Mouse (Mus musculus): ENCODE results near the gene Mcrip1. TPM values are rescaled to one million over a fixed set of nuclear protein-coding genes. Genes with fewer than 3 reads are reported as not detected.

Gene Mcrip1
- polyA plus RNA-seq, 1 experiment from 2014 or later = 39.1 TPM

DNA sequence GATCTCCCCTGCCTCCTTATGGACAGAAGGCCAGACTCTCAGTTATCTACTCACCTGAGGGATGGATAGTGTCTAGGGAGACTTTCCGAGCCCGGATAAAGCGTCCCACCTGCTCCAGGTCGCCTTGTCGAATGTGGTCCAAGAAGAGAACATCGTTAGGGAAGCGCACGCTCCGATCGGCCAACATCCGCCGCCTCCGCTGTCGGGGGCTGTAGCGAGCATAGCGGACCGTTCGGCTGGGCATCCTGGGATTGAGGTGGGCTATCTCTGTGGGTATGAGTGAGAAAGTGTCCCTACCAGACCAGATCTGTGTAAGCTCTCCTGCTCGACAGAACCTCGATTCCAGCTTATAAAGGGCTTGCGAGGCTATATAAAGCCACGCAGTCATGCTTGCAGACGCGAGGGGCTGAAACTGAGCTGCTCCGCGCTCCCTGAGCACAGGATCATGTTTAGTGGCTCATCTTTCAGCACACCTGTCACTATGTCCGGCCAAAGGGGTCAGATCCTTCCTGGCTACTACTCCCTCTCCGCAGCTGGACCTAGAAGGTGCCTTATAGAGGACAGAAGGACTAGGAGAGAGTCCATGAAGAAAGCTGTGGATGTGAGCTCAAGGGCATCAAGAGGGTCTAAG lies 1.4 kb upstream of the Mcrip1 start, which contains the start of gene Ppp1r27:
Gene Ppp1r27, minus strand, starts transcription at position 323 of the 631 bp plus-strand sequence.
- H3K9me3 ChIP-seq (replicated peaks; ENCODE audit: control insufficient read depth, low read length) = no peaks in the 10 kb centered on the region
- H3K27me3 ChIP-seq (ENCODE audit: control insufficient read depth, insufficient read depth, low read depth, low read length) = no peaks in the 10 kb centered on the region
- no peaks in the 10 kb centered on the region for H3K36me3 ChIP-seq (ENCODE audit: control insufficient read depth, insufficient read depth)
- WGBS (ENCODE audit: insufficient replicate concordance) = 89% methylated on average over 28 of the region's 28 CpGs
- H3K9ac ChIP-seq (ENCODE audit: low read depth, low read length) = peak within 1 kb of the TSS; percentile 93
- H3K4me2 ChIP-seq (ENCODE audit: low read depth, low read length) = peak within 1 kb of the TSS; percentile 93
- peaks cover 27% of the 10 kb centered on the region for H3K4me1 ChIP-seq (ENCODE audit: control insufficient read depth, low read depth, low read length)
- no peak within 1 kb of the TSS for H3K27ac ChIP-seq (ENCODE audit: low read length)
- peak within 1 kb of the TSS; percentile 78 for H3K4me3 ChIP-seq (ENCODE audit: low read depth, low read length)
- ATAC-seq (ENCODE audit: low read depth) = no peak

DNA sequence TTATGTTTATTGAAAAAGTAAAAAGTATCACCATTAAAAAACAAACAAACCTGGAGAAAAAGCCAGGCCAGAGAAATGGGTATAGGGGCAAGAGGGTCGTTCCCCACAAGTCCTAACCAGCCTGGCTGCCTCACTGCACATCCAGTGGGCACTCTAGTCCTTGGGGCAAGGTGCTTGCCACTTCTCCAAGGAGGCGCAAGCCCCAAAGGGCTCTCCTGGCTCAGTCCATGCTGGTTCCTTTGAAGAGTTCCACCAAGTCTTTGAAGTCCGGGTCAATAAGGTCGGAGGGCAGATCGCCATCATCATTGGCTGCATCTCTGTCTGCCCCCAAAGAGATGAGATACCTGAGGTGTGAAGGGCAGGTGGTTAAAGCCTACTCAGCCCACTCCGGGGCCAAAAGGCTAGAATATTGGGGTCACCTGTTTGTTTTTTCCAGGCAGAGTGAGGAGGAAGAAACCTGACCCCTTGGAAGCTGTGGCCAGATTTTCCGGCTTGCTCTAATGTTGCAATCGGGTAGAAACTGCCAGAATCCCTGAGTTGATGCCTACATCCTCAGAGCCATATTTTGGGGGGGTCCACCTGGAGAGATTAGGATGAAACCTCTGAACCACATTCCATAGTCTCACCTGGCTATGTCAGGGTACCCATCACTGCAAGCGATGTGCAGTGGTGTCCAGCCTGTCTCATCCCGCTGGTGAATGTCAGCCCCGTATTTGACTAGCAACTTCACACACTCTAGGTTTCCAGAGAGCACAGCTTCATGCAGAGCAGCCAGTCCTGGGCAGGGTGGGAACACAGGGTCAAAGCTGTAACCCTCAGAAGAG lies 671 bp upstream of the Mcrip1 start:
- Histone ChIP-seq H3K4me1 (ENCODE audit: control insufficient read depth, low read depth, low read length) (peaks cover 27% of the 10 kb centered on the region), H3K4me3 (ENCODE audit: low read depth, low read length) (peak overlapping the region; percentile 78), H3K27ac (ENCODE audit: low read length) (peak overlapping the region; percentile 94), H3K27me3 (ENCODE audit: control insufficient read depth, insufficient read depth, low read depth, low read length) (no peaks in the 10 kb centered on the region), H3K9ac (ENCODE audit: low read depth, low read length) (peak overlapping the region; percentile 93), H3K4me2 (ENCODE audit: low read depth, low read length) (peak overlapping the region; percentile 93), H3K9me3 (replicated peaks; ENCODE audit: control insufficient read depth, low read length) (no peaks in the 10 kb centered on the region), H3K36me3 (ENCODE audit: control insufficient read depth, insufficient read depth) (no peaks in the 10 kb centered on the region)
- ATAC-seq (ENCODE audit: low read depth) = no peak
- WGBS (ENCODE audit: insufficient replicate concordance) = 63% methylated on average over 11 of the region's 11 CpGs

DNA sequence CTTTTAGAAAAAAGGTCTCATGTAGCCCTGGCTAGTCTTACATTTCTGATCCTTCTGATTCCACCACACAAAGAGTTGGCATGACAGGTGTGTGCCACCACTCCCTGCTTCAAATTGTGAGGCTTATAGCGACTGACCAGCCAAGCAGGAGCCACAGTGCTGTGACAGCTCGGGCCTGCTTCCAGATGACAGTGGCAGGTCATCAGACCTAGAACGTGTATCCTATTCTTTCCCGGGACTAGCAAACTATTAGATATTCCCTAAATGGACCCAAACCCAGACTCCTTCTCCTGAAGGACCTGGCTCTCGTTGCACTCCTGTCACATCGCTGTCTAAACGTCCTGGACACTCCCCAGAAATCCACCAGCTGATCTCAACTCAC lies 750 bp downstream of the Mcrip1 start:
- H3K27ac ChIP-seq (ENCODE audit: low read length) = peak overlapping the region; percentile 94
- peak overlapping the region; percentile 93 for H3K9ac ChIP-seq (ENCODE audit: low read depth, low read length)
- no peaks in the 10 kb centered on the region for H3K27me3 ChIP-seq (ENCODE audit: control insufficient read depth, insufficient read depth, low read depth, low read length)
- no peak for ATAC-seq (ENCODE audit: low read depth)
- H3K9me3 ChIP-seq (replicated peaks; ENCODE audit: control insufficient read depth, low read length) = no peaks in the 10 kb centered on the region
- H3K4me2 ChIP-seq (ENCODE audit: low read depth, low read length) = peak overlapping the region; percentile 93
- H3K36me3 ChIP-seq (ENCODE audit: control insufficient read depth, insufficient read depth) = no peaks in the 10 kb centered on the region
- H3K4me1 ChIP-seq (ENCODE audit: control insufficient read depth, low read depth, low read length) = peaks cover 27% of the 10 kb centered on the region
- peak overlapping the region; percentile 78 for H3K4me3 ChIP-seq (ENCODE audit: low read depth, low read length)
- 10% methylated on average over 7 of the region's 7 CpGs for WGBS (ENCODE audit: insufficient replicate concordance)

DNA sequence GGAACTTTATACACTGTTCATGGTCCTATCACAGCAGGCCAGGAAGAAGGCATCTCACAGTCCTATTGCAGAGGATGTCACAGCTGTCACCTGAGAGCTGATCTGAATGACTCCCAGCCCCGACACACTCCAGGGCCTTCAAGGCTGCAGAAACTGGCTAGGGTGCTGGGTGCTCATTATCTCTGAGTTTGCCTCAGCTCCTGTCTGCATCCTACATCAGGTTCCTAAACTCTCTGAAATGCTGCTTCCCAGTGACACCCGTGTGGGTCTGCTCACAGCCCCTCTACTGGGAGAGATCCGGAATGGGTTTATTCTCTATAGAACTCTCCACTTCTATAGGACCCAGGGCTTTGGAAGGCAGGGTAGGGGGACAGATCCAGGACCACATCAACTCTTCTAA lies 1.3 kb downstream of the Mcrip1 start:
- Histone ChIP-seq H3K27me3 (ENCODE audit: control insufficient read depth, insufficient read depth, low read depth, low read length) (no peaks in the 10 kb centered on the region), H3K9ac (ENCODE audit: low read depth, low read length) (peak overlapping the region; percentile 4; the same call in 1 of the 2 replicates), H3K36me3 (ENCODE audit: control insufficient read depth, insufficient read depth) (no peaks in the 10 kb centered on the region), H3K9me3 (replicated peaks; ENCODE audit: control insufficient read depth, low read length) (no peaks in the 10 kb centered on the region), H3K4me3 (ENCODE audit: low read depth, low read length) (peak overlapping the region; percentile 78), H3K4me1 (ENCODE audit: control insufficient read depth, low read depth, low read length) (peaks cover 27% of the 10 kb centered on the region), H3K4me2 (ENCODE audit: low read depth, low read length) (peak overlapping the region; percentile 93), H3K27ac (ENCODE audit: low read length) (no peak overlapping the region; the same call in none of the 2 replicates)
- WGBS (ENCODE audit: insufficient replicate concordance) = 75% methylated on average over 3 of the region's 3 CpGs
- no peak for ATAC-seq (ENCODE audit: low read depth)

DNA sequence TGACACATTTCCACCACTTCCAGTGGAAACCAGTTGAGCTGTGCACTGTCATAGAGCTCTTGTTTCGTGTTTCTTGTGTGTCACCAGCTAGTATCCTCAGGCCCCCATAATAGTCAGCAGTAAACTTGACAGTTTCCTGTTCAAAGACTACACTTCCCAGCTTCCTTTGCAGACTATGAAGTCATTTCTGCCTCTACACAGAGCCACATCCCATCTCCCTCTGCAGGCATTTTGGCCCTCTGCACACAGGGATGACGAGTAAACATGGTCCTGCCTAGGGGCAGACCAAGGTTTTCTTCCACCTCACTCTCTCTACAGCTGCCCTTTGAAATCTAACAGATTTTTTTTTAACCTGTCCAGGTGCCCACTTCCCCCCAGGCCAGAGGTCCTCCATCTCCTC lies 2.1 kb downstream of the Mcrip1 start:
- WGBS (ENCODE audit: insufficient replicate concordance) = 48% methylated on average over 2 of the region's 2 CpGs
- H3K27ac ChIP-seq (ENCODE audit: low read length) = no peak overlapping the region
- no peaks in the 10 kb centered on the region for H3K36me3 ChIP-seq (ENCODE audit: control insufficient read depth, insufficient read depth)
- H3K4me1 ChIP-seq (ENCODE audit: control insufficient read depth, low read depth, low read length) = peaks cover 27% of the 10 kb centered on the region
- no peak overlapping the region for H3K4me2 ChIP-seq (ENCODE audit: low read depth, low read length)
- H3K9ac ChIP-seq (ENCODE audit: low read depth, low read length) = no peak overlapping the region
- no peak for ATAC-seq (ENCODE audit: low read depth)
- H3K27me3 ChIP-seq (ENCODE audit: control insufficient read depth, insufficient read depth, low read depth, low read length) = no peaks in the 10 kb centered on the region
- no peak overlapping the region for H3K4me3 ChIP-seq (ENCODE audit: low read depth, low read length)
- no peaks in the 10 kb centered on the region for H3K9me3 ChIP-seq (replicated peaks; ENCODE audit: control insufficient read depth, low read length)

DNA sequence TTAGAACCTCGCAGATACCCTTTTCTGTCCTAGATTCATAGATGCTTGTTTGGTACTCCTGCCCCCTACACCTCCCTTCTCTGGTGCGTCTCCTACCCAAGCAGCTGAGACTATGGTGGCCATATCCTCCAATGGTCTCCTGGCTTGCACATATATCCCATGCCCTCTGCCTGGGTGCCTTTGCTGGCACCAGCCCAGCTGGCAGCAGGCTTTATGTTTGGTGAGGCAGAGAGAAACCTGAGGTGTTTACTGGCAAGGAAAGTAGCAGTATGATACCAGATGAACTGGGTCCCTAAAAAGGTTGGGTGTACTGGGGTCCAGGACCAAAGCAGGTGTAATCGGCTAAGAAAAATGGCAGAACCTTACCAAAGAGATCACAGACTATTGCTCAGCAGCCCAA lies 3.6 kb downstream of the Mcrip1 start:
- Histone ChIP-seq H3K27me3 (ENCODE audit: control insufficient read depth, insufficient read depth, low read depth, low read length) (no peaks in the 10 kb centered on the region), H3K36me3 (ENCODE audit: control insufficient read depth, insufficient read depth) (no peaks in the 10 kb centered on the region), H3K4me2 (ENCODE audit: low read depth, low read length) (no peak overlapping the region), H3K9me3 (replicated peaks; ENCODE audit: control insufficient read depth, low read length) (no peaks in the 10 kb centered on the region), H3K27ac (ENCODE audit: low read length) (no peak overlapping the region), H3K4me3 (ENCODE audit: low read depth, low read length) (no peak overlapping the region), H3K9ac (ENCODE audit: low read depth, low read length) (no peak overlapping the region), H3K4me1 (ENCODE audit: control insufficient read depth, low read depth, low read length) (peaks cover 27% of the 10 kb centered on the region)
- 72% methylated on average over 3 of the region's 3 CpGs for WGBS (ENCODE audit: insufficient replicate concordance)
- no peak for ATAC-seq (ENCODE audit: low read depth)

DNA sequence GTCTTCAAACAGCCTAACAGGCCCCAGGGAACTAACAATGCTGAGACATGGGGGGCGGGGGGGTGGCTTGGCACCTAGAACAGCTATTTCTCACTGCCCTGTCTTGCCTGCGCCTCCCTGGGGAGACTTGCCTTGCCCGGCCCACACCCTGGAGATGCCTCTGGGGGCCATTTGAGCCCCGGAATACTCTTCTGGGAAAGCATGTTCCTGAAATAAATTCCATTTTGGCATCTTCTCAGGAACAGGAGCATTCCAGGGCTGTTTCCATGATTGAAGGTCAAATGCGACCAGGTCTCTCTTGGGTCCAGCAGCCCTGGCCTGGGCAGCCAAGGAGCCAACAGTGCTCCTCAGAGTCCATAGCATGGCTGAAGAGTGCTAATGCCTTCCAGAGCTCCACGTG lies 7.2 kb downstream of the Mcrip1 start:
- H3K4me3 ChIP-seq (ENCODE audit: low read depth, low read length) = no peak overlapping the region
- no peak for ATAC-seq (ENCODE audit: low read depth)
- H3K36me3 ChIP-seq (ENCODE audit: control insufficient read depth, insufficient read depth) = no peaks in the 10 kb centered on the region
- no peak overlapping the region for H3K9ac ChIP-seq (ENCODE audit: low read depth, low read length)
- peaks cover 18% of the 10 kb centered on the region for H3K4me1 ChIP-seq (ENCODE audit: control insufficient read depth, low read depth, low read length)
- WGBS (ENCODE audit: insufficient replicate concordance) = 72% methylated on average over 6 of the region's 6 CpGs
- H3K27ac ChIP-seq (ENCODE audit: low read length) = no peak overlapping the region
- no peak overlapping the region for H3K4me2 ChIP-seq (ENCODE audit: low read depth, low read length)
- no peaks in the 10 kb centered on the region for H3K27me3 ChIP-seq (ENCODE audit: control insufficient read depth, insufficient read depth, low read depth, low read length)
- no peaks in the 10 kb centered on the region for H3K9me3 ChIP-seq (replicated peaks; ENCODE audit: control insufficient read depth, low read length)

DNA sequence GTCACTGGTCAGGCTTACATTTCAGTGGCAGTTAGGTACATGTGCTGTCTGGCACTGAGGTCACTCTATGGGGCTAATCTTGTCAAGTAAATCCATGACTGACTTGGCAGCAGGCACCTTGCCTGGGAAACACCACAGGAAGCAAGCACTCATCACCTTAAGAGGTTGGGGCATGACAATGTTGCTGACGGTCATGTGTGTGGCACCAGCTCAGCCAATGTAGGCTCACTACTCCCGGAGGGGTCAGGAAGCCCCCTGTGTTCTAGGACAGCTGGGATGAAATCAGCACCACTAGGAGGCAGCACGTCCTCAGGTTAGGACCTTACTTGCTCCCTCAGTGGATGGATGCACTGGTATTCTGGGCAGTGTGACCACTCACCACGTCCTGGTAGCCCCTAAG lies 7.6 kb downstream of the Mcrip1 start:
- Histone ChIP-seq H3K27me3 (ENCODE audit: control insufficient read depth, insufficient read depth, low read depth, low read length) (no peaks in the 10 kb centered on the region), H3K27ac (ENCODE audit: low read length) (no peak overlapping the region), H3K4me2 (ENCODE audit: low read depth, low read length) (no peak overlapping the region), H3K36me3 (ENCODE audit: control insufficient read depth, insufficient read depth) (no peaks in the 10 kb centered on the region), H3K4me3 (ENCODE audit: low read depth, low read length) (no peak overlapping the region), H3K4me1 (ENCODE audit: control insufficient read depth, low read depth, low read length) (peaks cover 15% of the 10 kb centered on the region), H3K9me3 (replicated peaks; ENCODE audit: control insufficient read depth, low read length) (no peaks in the 10 kb centered on the region), H3K9ac (ENCODE audit: low read depth, low read length) (no peak overlapping the region)
- 44% methylated on average over 4 of the region's 4 CpGs for WGBS (ENCODE audit: insufficient replicate concordance)
- no peak for ATAC-seq (ENCODE audit: low read depth)

Data from liver, embryonic 16.5 days (tissue).